Mouse (Mus musculus) frontal cortex, postnatal 14 days (tissue): ENCODE results near the gene Tmem144.

Source experiments
- DNase-seq, 2 experiments: peaks; one replicate each; pipeline ENCODE4 v3.0.0; 2022; ENCODE audit warnings: low spot score in 2 of 2

The Tmem144 gene

DNA sequence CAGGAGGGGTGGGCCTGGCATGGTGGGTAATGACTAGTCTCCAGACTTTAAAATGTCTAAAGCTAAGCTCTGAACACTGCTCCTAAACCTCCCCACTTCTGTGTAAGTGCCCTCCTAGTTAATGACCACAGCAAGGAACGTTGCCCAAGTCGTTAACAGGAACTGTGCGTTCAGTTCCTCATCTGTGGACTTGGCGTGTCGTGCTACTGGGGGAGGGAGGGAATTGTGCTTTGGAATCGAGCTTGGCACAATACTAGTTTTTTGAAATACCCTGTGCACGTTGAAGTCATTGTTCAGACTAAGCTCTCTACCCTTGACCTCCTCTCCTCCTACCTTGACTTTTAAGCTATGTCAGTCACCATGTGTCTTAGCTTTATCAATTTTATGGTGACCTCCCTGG, 12.3 kb upstream of the Tmem144 start:
- no peak for DNase-seq

DNA sequence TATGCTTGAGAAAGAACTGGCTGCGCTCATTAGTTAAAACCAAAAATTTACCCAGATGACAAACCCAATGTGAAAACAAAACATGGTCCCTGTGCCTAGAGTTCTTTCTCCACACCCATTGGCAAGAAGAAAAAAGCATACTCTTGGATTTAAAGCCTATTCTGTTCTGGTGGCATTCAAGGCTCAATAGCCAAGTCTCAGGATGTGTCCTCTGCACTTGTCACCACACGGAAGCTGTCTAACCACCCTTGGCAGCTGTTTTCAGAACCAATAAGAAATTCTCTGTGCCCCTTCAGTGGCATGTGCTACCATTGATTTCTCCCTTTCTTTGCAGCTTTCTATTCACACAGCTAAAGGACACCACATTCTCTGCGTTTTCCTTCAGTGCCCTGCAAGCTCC, 5.6 kb upstream of the Tmem144 start:
- DNase-seq: no peak

DNA sequence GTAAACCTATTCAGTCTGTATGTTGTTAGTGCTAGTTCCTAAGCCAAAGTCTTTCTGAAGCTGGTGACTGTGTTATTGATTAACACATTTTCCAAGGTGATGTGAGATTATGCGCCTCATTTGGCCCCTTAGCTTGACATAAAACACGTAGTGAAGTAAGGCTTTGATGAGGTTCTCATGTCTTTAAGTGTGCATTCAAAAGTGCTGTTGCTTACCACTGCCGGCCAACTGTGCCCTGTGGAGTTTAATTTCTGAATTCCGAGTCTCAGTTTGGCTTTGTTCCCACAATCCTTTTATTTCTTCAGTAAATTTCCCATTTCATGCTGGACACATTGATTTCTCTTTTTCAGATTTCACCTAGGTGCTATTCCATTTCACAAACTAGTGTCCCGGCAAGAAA, 5.2 kb upstream of the Tmem144 start:
- DNase-seq: no peak

DNA sequence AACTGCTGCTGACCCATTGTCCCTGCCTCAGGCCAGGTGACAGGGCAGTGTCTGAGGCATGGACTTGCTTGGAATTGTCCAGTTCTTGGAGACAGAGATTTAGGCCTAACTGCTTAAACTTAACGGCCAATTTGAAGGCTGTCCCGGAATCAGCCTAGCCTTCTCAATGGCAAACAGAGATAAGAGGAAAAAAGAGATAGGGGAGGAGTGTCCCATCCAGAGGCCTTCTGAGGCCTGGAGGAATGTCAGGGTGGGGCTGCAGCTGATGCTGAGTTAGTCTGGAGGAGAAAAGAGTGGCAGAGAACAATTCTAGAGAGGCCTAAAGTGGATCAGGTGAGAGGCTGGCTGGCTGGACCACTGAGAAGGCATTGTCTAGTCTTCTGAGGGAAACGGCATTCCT, 465 bp downstream of the Tmem144 start:
- DNase-seq: no peak

DNA sequence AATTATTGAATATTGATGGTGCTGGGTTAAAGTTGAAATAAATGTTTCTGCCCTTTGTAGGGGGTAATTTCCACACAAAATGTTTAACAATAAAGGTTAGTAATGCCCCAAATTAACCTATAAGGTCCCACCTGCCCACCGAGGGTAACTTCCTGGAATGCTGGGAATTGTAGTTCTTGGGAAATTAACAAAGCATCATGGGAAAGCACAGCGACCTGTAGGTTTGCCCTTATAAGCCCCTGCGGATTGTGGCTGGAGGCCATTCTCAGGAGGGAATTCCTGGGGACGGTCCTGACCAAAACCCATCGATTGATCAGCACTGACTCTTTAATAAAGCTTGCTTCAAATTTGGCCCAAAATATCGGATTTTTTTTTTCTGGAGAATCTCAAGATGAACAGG, 1.9 kb downstream of the Tmem144 start:
- no peak for DNase-seq

DNA sequence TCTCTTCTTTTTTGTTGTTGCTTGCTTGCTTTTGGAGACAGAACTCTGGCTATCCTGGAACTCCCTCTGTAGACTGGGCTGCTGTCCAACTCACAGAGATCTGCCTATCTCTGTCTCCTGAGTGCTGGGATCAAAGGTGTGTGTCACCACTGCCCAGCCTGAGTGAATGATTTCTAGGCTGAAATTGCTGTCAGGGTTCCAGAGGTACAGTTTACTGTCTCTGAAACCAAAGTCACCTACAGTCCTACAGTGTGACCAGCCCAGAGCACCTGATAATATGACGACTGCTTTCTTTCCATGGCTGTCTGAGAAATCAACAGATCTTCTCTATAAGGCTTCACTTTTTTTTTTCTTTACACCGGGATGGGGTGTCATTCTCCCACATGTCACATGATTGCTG, 3.0 kb downstream of the Tmem144 start:
- DNase-seq: no peak

DNA sequence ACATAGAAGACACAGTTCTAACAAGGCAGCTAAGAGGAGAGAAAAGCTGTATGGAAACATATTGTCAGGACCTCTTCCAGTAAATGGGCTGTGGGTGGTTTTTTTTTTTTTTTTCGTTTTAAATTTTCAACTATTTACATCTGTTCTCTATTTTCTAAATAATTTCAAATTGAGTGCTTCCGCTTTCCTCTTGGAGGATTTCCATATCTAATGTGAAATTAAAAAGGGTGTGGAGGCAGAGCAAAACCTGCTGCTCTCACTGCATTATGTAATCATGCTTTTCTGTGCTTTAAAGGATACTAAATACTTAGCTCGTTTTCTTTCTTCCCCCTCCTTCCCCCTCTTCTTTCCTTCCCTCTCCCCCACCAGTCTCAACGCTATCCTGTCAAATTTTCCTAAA, 3.7 kb downstream of the Tmem144 start:
- DNase-seq: no peak

DNA sequence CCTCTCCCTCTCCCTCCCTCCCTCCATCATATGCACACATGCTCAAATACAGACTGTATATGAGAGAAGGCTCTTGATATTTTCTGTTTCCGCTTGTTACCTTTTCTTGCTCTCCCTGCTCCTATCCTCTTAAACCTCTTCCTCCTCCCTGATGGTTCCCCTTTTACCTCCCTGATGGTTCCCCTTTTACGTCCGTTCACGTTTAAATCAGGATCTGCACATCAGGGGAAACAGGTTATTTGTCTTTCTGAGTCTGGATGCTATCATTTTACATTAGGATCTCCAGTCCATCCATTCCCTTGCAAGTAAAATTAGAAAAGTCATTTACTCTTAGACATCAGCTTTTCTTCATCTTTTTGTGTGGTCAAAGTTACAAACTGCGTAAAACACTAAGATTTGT, 5.9 kb downstream of the Tmem144 start:
- no peak for DNase-seq

DNA sequence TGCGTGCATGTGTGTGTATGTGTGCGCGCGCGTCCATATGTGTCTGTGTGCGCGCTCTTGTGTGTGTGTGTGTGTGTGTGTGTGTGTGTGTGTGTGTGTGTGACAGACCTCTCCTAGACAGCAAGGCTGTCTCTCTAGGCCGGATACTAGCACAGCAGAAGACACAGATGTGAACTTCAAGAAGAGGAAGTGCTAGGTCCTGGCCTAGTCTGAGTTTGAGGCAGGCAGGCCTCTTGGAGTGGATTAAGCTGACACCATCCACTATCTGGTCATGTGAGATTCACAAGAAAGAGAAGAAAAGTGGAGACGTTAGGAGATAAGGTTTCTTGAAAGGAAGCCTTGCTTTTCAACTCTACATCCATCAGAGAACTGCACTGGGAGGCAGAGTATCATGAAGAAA, 8.6 kb downstream of the Tmem144 start:
- DNase-seq: no peak

DNA sequence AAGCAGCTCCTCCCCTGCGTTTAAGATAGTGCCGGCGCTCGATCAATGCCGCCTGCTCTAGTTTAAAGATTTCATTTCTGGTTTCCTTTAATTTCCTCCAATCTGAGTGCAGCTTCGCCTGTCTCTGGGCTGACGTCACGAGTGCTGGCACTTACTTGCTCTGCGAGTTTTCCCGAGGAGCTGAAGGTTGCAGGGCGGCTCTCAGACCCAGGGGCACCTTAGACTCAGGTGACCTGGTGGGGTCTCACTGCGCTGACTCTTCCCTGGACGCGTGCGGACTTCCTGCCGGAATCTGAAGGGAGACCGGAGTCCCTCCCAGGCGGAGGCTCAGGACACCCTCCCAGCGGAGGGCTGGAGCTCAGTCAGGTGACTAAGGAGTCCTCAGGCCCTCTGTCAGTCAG, 10.0 kb downstream of the Tmem144 start:
- DNase-seq: peak; percentile 37 to 48

DNA sequence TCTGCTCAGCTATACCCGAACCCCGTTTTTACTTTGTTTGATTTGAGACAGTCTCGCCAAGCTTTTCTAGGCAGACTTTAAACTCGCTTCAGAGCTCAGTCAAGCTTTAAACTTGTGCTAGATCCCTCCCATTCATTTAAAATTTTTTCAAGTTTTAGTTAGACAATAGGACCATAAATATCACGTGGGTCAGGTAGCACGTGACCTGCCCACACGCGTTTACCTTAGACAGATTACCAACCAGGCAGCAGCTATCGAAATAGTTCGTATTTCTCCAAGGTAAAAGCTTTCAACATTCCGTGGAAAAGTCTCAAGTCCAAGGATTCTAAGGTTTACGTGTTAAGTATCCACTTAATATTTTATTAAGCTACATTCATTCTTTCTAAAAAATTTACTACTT, 10.4 kb downstream of the Tmem144 start:
- DNase-seq: no peak

DNA sequence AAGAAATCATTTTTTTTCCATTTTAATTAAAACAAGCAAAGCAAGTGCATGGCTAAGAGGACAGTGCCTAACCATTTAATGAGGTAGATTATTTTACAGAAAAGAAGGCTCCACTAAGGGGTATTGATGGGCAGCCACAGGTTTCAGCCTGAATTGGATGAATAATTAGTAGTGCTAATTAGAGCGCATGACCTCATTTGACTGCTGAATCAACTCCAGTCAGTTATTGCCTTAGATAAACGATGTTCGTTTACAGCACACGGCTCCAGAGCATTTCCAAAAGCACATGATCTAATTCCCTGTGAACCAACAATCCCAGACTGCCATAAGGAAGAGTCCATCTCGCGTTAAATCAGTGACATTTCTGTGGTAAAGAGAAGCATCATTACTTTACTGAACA, 11.1 kb downstream of the Tmem144 start:
- no peak for DNase-seq

DNA sequence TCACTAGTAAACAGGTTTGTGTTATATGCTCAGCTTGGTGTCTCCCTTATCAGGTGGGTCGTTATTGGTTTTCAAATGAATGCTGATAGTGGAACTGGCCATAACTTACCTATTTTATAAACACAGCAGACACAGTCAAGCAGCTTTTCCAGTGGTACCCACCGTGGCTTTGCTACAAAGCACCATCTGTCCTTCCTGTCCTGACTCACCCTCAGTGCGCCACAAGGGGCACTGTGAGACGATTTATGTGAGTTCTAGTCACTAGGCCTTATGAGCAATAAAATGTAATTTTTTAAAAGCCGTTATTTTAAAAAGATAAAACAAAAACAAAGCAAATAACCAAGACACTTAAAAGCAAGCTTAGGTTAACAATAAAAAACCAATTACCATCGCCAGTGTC, 13.8 kb downstream of the Tmem144 start:
- no peak for DNase-seq

DNA sequence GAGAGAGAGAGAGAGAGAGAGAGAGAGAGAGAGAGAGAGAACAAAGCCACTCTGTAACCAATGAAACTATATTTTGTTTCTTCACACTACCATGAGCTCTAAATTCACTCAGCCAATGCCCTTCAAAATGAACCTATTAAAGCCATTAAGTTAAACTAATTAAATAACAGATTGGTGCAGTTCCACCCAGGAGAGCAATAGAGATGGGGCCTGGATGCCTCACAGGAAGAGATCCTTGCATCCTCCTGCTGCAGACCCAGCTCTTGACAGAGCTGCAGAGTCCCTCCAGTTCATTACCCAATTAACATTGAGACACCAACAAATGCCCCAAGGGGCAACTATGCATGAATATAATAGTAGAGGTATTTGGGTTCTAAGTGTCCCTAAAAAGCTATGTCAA, 23.3 kb downstream of the Tmem144 start:
- no peak for DNase-seq

DNA sequence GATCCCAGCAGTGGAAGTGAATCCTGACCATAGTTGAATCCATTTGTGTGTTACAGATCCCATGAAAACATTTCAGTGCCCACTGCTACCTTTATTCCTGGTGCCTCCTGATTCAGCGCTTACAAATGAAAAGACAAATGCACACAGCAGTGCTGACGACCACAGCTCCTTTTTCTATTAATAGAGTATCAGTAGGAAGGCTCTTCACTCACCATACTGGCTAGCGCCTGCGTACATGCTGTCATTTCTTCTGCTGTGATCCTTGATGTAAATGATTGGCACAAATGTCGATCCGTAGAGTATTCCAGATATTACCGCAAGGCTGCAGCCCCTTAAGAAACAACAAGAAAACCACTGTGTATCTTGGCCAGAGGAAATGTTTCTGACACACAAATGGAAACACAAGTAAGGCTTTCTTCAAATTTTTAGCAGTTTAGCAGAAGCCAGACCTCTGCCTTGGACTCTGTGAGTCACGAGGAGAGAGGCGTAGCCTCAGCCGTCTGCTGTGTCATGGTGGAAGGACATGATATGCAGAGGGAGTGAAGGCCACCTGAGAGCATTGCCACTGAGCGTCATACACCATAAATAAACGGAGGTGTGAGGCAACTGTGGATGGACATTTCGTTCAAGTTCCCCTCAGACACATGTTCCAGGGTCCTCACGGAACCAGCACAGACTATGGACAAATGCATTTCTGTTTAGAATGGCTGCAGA, 27.3 kb downstream of the Tmem144 start:
- DNase-seq: no peak

DNA sequence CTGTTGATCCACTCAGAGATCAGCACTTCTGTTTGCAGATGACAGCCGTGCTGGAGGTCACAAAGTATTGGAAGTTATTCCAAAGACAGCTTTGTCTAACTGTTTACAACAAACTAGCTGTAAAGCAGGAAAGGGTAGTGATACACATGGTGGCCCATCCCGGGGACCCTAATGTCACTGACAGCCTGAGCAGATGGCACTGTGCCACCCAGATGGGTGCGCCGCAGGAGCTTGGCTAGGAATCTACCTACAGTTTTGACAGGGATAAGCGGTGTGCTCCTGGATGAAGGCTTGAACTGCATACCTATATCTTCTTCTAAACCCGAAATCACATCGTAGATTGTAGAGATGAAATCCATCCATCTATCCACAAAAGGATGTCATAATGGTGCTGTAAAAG, 29.4 kb downstream of the Tmem144 start:
- no peak for DNase-seq

DNA sequence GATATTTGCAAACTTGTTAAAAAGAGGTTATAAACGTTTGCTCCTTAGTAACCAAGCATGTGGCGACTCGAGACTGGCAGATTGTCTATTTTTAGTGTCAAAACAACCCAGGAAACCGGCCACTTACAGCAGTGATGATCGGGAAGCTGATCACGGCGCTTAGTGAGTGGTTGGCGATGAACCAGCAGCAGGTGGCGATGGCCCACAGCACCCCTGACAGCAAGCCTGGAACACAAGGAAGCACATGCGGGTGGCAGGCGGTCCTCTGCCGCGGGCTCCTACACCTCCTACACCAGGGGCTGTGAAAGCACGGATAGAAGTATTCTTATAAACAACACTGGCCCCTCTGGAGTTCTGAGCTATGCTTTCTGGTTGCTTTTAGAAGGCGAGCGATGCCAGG, 31.4 kb downstream of the Tmem144 start:
- DNase-seq: peak in 1 of 2 experiments; percentile 26

DNA sequence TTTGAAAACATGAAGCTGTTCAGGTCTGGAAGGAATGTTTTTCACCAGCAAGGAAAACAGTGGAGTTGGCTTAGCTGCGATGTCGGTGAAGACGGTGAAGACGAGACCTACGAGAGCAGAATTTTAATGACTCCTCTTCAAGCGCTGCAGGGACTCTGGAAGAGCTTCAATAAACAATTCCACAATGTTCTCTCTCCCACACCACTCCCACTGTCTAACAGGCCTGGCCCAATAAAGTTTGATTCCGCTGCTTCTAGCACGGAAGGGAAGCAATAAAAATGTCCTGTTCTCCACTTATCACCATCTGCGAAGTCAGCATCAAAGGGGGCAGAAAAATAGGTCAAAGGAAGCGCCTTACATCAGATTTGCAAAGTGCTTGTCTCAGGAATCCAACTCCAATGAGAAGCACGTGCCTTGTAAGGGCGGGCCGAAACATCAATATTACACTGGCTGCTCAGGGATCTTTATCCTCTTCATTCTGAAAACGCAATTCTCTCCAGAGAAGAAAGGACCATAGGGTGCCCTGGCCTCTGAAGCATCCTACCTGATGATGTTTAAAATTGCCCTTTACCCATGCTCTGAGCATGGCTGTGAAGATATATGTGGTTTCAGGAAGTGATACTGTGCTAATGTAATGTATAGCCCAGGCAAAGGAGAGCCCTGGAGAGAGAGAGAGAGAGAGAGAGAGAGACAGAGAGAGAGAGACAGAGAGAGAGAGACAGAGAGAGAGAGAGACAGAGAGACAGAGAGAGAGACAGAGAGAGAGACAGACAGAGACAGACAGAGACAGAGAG, 34.2 kb downstream of the Tmem144 start:
- DNase-seq: no peak

DNA sequence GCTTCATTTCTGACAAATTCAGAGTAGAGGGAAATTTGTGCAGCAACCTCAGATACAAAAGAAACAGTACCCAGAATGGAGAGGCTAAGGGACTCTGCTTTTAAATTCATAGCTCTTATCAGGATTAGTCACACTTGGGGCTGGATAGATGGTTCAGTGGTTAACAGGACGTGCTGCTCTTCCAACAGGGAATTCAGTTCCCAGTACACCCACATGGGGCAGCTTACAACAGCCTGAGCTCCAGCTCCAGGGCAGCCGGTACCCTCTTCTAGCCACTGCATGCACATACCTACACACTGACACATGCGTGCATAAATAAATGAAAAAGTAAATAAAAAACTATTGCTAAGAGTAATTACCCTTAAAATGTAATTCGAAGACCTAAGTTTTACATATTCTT, 36.3 kb downstream of the Tmem144 start:
- no peak for DNase-seq

DNA sequence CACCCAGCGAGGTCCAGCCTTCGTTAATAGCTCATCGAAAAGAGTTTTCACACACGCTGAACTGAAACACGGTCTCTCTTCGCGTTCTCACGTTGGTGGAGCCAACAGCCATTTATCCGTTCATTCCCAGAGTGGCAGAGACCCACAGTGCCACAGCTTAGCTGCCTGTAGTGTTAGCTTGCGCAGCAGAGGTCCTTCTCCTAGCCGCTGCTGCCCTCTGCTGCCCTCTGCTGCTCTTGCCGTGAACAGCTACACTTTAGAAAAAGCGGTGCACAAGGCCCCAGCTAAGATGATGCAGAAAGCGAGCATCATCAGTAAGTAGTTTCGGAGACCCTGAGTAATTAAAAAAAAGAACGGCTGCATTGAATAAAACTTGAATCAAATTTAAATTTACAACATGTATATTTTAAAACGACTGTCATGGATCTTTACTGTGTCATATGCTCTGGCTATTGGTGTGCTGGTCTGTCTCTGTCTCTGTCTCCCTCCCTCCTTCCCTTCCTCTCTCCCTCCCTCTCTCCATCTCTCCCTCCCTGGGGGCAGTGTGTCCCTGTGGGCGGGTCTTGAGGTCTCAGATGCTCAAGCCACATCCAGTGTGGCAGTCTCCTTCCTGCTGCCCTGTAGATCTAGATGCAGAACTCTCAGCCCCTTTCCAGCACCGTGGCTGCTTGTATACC, 38.6 kb downstream of the Tmem144 start:
- peak; percentile 62 to 84 for DNase-seq

DNA sequence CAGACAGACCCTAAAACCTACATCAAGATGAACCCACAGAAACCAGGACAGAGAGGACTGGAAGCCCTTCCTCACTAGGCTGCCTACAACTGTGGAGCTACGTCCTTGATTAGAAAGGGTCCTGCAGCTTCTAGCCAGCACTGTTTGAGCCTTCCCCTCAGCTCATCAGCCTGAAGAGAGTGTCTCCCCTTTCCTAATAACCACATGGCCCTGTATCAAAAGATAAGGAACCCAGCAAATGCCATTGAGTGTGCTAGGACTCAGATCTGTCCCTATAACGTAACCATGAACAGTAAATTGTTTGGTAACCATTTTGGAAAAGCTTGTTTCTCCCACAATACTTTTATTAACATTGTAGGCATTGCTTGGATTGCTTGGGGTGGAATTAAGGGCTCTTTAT, 40.5 kb downstream of the Tmem144 start:
- DNase-seq: no peak

DNA sequence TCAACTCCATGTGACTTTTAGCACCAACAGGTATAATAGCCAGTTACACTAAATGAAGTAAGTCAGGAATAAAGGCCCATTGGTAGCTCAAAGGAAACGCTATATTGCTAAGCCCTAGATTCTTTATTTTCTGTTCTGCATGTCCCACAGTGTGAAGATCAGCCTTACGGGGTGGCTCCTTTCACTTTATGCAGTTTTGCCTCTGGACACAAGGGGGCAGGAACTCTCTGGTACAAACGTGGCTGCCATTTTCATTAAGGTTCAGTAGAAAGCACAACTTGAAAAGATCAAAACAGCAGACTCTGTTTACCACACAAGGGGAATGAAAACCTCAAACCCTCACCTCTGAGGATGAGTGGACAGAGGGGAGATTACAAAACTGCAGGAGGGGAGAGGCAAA, 40.9 kb downstream of the Tmem144 start:
- no peak for DNase-seq

DNA sequence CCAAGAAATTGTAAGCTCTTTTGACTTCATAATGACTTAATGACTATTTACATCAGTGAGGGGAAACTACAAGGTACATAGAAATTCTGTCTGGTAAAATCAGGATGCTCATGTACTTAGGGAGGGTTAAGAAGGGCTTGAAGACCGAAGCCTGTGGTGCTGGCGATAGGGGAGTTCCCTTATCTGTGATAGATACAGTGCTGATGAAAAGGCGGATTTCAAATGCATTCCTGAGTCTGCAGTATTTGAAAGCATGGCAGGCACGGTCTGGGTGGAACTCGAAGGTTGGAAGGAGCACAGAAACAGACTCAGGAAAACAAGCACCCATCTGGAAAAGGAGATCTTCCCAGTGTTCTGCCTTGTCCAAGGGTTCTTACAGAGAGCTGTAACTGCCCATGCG, 42.0 kb downstream of the Tmem144 start:
- no peak for DNase-seq
